Mouse (Mus musculus): Measurements from ENCODE around the gene Ptpn1. TPM values are rescaled to one million over a fixed set of nuclear protein-coding genes. Genes with fewer than 3 reads are reported as not detected.

Gene Ptpn1
- total RNA-seq, 2 experiments from 2014 or later = 43.1 to 50.2 TPM

DNA sequence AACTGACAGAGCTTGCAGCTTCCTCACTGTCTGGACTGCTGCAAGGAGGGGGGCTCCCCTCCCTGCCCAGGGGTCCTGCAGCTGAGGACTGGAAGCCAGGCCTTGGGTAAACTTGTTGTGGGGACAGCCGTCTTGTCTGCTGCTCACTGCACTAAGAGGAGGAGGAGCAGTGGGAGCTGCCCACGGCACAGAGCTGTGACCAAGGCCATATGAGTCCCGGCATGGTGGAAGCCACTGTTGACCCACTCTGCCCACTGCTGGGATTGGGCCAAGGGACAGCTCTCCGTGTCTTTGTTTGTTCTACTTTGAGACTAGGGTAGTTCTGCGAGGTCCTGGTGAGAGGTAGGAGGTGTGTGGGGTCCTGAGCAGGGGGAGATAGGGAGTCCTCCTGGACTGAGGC lies 40.3 kb downstream of the Ptpn1 start:
- DNase-seq = no peak

GRCm38 (mm10) chr2:167972809-167973208 lies 41.0 kb downstream of the Ptpn1 start:
- DNase-seq = no peak

DNA sequence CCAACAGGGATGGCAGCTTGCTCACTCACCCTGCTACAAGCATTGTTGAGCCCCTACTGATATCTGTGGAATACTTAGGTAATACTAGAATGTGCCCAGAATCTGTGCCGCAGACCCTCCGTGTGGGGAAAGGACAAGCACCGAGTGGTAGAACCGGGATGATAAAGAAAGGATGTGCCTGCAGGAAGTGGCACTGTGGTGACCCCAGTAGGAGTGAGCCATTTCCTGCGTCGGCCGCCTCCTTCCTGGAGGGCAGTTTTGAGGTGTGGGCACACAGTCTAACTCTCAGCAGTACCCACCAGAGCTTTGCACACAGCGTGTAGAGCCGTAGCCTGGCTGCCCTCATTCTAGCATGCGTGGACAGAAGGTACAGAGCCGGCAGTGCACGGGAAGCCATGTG lies 43.9 kb downstream of the Ptpn1 start:
- no peak for DNase-seq

GRCm38 (mm10) chr2:167978271-167978670 lies 46.4 kb downstream of the Ptpn1 start:
- no peak for DNase-seq

DNA sequence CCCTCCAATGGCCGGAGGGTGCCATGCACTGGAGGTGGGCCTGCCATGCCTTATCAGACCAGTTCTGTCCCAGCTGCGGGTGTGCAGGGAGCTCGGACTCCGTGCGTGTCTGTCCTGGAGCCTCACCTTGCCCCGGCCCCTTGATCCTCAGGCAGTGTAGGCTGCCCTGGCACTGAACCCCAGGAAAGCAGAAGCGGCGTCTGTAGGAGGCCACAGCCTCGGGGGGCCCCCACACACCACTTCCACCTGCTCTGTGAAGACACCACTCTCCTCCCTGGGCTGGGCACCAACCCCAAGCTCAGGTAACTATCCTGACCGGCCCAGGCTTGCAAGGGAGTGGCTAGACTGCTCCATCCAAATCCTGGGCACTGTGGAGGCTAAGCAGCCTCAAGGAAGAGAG lies 48.5 kb downstream of the Ptpn1 start:
- no peak for DNase-seq

DNA sequence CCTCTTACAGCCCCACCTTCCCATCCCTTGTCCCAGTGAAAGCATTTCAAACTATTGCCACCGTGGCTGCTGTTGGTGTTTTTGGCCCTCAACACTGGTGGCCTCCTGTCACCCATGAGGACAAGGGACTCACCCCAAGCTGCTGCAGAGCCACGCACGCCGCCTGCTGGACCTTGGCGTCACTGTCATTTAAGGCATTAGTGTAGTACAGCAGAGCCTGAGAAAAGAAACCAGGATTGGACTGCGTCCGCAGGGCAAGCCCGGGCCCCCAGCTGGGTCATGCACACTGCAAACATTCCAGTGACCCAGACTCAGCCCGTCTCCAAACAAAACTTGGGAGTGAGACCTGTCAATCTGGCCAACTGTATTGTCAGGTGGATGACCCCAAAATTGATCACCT lies 50.8 kb downstream of the Ptpn1 start:
- DNase-seq = peak; percentile 56

DNA sequence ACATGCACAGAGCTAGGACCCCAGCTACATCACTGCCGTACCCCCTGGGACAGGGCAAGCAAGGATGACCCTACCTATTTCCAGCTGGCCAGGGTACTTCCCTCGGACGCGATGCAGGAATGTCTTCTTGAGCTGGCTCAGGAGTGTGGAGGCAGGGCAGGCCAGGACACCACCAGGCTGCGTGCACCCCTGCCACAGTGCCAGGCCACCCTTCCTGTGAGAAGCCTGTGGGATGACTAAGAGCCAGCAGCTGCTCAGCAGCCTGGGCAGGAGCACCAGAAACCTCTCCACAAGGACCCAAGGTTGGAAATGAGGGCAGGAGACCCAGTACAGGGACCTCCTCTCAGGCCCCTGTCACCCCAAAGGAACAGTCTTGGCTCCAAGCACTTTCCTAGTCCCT lies 52.5 kb downstream of the Ptpn1 start:
- DNase-seq = no peak

- no peak for DNase-seq
Observed at GRCm38 (mm10) chr2:167984946-167985345, 53.1 kb downstream of the Ptpn1 start.

- DNase-seq = peak; percentile 66
Observed at GRCm38 (mm10) chr2:167986762-167987161, 54.9 kb downstream of the Ptpn1 start.

DNA sequence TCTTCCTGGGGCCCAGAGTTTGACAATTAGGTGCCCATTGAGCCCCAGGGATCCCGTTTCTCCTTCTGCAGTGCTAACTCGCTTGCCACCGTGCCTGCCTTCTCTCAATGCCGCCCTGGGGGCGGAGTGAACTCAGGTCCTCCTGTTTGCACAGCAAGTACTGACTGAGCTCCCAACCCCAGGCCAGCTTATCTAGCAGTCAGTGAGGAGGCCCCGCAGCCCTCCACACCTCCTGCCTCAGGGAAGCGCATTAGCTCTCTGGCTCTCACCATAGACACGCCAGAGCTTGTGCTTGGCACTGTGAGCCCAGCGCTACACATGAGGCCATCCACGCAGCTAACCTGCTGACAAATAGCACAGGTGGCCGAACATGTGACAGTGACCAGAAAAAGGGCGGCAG lies 55.8 kb downstream of the Ptpn1 start:
- no peak for DNase-seq

DNA sequence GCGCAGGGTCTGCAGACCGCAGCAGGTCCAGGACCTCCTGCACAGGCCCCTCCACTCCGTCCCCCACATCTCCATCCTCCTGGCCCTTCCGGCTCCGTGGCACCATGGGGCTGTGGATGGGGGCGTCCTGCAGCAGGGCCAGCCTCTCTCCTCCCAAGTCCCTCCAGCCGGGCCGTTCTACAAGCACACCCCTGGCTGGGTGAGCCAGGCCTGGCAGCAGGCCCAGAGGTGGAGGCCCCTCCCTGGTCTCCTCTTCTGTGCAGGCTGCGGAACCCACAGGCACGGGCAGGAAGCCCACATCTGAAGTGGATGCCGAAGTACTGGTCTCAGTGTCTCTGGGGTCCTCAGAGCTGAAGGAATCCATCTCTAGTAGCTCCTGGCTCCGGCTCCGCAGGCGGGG lies 57.5 kb downstream of the Ptpn1 start:
- peak; percentile 52 for DNase-seq

GRCm38 (mm10) chr2:167993260-167993659 lies 61.4 kb downstream of the Ptpn1 start:
- DNase-seq = no peak

GRCm38 (mm10) chr2:167995870-167996635 lies 64.2 kb downstream of the Ptpn1 start:
- no peak for DNase-seq

- no peak for DNase-seq
Observed at GRCm38 (mm10) chr2:167996672-167997215, 64.9 kb downstream of the Ptpn1 start.

- no peak for DNase-seq
Observed at GRCm38 (mm10) chr2:167997562-167997961, 65.7 kb downstream of the Ptpn1 start.

DNA sequence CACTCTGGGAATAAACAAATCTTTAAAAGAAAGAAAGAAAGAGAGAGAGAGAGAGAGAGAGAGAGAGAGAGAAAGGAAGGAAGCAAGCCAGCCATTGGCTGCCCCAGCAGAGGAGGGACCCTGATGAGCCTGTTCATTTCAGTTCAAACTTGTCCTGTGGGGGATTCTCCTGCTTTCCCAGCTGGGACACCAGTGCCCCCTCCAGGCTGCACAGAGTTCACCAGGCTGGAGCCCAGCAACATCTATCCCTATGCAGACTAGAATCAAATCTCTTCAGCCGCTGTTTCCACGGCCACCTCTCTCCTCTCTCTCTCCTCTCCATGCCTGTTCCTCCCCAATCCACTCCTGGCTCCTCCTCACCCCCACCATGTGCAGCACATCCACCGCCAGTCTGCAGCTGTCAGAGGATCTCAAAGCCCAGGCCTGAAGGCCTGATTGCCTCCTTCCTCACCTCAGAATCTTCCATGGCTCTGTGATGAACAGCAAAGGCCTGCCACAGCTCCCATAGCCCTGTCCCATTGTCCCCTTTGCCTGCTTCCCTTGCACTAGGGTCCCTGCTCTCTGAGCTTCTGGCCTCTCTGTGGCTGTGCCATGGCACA lies 67.4 kb downstream of the Ptpn1 start:
- no peak for DNase-seq

GRCm38 (mm10) chr2:168002188-168002587 lies 70.3 kb downstream of the Ptpn1 start:
- DNase-seq = no peak

DNA sequence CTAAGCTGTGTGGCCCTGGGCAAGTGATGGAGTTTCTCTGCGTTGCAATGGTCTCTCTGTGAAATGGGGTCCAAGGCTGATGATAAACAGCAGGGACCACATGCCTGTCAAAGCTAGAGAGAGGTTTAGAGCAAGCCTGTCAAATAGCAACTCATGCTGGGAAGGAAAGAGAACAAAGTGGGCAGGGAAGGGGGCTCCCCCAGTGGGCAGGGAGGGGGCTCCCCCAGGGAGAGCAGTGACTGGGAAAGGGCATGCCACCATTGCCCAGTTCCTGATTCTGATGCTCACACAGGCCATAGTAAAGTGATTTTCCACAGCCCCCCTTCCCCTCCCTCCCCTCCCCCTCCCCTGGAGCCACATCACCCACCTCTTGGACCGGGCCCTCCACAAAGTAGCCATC lies 71.0 kb downstream of the Ptpn1 start:
- no peak for DNase-seq

- peak; percentile 67 for DNase-seq
Observed at GRCm38 (mm10) chr2:168003431-168003830, 71.6 kb downstream of the Ptpn1 start.

GRCm38 (mm10) chr2:168004369-168004768 lies 72.5 kb downstream of the Ptpn1 start:
- DNase-seq = no peak

DNA sequence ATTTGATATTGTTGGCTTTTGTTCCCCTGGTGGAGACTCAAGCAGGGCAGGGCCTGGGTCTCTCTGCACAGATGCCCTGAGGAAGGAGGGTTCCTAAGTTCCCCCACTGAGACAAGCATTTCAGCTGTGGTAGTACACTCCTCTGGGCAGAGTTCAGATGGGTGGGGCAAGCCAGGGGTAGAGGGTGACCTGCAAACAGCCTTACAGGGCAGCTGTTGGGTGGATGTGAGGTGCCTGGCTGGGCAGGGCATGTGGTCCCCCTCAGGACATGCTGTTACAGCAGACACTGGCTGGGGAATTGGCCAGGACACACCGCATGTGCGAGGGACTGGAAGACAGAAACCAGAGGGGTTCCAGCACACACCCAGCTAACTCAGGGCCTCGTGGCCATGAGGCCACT lies 73.1 kb downstream of the Ptpn1 start:
- DNase-seq = no peak

DNA sequence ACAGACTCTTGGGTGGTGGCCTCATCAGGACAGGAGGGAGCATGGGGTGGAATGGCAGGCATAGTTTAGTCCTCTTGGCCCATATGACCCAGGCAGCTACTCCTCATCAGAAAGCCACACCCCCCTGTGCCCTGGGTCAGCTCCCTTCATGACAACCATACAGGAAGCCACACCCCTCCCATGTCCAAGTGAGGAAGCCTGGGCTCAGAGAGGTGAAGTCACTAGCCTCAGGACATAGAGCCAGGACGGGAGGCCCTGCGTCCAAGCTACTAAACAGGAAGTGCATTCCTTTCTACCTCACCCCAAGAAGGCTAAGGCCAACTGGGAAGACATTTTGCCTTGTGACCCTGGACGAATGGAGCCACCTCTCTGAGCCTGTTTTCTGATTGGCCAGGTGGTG lies 73.8 kb downstream of the Ptpn1 start:
- no peak for DNase-seq

GRCm38 (mm10) chr2:168006489-168006888 lies 74.6 kb downstream of the Ptpn1 start:
- DNase-seq = no peak

DNA sequence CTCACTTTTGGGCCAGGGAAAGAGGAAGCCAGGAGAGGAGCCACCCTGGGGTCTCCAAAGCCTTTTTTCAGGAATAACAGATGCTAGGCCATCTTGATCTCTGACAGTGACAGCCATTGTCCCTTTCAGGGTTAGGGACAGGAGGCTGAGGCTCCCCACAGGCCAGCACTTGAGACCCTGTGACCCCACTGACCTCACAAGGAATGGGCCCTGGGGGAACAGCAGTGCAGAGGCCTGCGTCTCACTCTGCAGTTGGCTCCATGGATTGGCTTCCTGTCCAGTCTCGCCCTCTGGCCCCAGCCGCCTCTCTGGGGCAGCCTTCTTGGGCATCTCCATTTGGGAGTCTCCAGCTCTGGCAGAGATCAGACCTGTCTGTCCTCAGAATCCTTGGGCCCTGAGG lies 76.3 kb downstream of the Ptpn1 start:
- no peak for DNase-seq

All from adrenal gland, postnatal 10 days (tissue).